22 mouse cellular contexts compared by ENCODE assay signal in the genomic region with DNA sequence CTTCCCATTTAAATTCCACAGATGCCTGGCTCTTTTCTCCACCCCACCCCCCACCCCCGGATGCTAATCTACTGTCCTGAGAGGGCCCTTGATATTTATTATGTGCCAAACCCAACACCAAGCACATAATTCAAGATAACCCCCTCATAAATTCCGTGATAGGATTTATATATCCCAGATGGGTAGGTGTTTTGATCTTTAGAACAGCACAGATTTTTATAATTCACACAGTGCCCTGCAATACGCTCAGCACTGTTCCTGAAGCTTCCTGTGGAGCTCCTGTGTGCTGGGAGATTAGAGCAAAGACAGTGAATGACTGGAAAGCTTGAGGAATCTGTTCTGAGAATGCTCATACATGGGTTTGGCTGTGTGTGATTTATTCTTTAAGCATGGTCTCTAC.
DNase-seq lines count a peak whose midpoint lies in the region; ATAC-seq and TF ChIP-seq lines count a peak whose summit lies in the region.
"Had no signal": no experiment of that assay in that cellular context is flagged by ENCODE, and none has a peak within 500 bp of the region (broad histone marks: within the 10 kb centered on the region; RNA-seq: fewer than 3 reads in every experiment).

No protein-coding gene starts in this region.

- 0 out of 2 replicates have a peak overlapping the region, but pooled peaks have one; percentile 2 for H3K27ac ChIP-seq in intestine, embryonic 14.5 days (ENCODE audit: low read depth)
- H3K27ac ChIP-seq in intestine, embryonic 16.5 days (ENCODE audit: low read length), result no peak overlapping the region
- 0 out of 2 replicates have a peak overlapping the region, but pooled peaks have one; percentile 36 for H3K27ac ChIP-seq in embryonic facial prominence, embryonic 12.5 days
- peak overlapping the region; percentile 76; the same call in 1 of the 2 replicates for H3K27ac ChIP-seq in limb, embryonic 12.5 days
- H3K27ac ChIP-seq in forebrain, embryonic 13.5 days, result no peak overlapping the region
- H3K27ac ChIP-seq in cerebellum, adult 2 months (ENCODE audit: insufficient read depth, low read length), result no peak overlapping the region
- H3K27ac ChIP-seq: gastrocnemius, adult 2 months; hindbrain, embryonic 10.5 days; midbrain, embryonic 12.5 days; stomach, postnatal 0 days had no signal

- no peaks in the 10 kb centered on the region for H3K9me3 ChIP-seq in intestine, embryonic 14.5 days (ENCODE audit: control insufficient read depth, low read length)
- no peaks in the 10 kb centered on the region for H3K9me3 ChIP-seq in intestine, embryonic 16.5 days (ENCODE audit: control insufficient read depth, low read length)
- H3K9me3 ChIP-seq in embryonic facial prominence, embryonic 12.5 days, result no peaks in the 10 kb centered on the region
- no peaks in the 10 kb centered on the region for H3K9me3 ChIP-seq in limb, embryonic 12.5 days
- no peaks in the 10 kb centered on the region for H3K9me3 ChIP-seq in forebrain, embryonic 13.5 days (replicated peaks)
- H3K9me3 ChIP-seq: midbrain, embryonic 12.5 days had no signal

- H3K4me1 ChIP-seq in intestine, embryonic 14.5 days (replicated peaks; ENCODE audit: control insufficient read depth, insufficient read depth, low read length), result peaks cover 13% of the 10 kb centered on the region; the same call in 1 of the 2 replicates
- H3K4me1 ChIP-seq in intestine, embryonic 16.5 days (ENCODE audit: control insufficient read depth, insufficient read depth, low read length), result peaks cover 5% of the 10 kb centered on the region; the same call in 1 of the 2 replicates
- H3K4me1 ChIP-seq in embryonic facial prominence, embryonic 12.5 days, result peaks cover 24% of the 10 kb centered on the region
- peaks cover 36% of the 10 kb centered on the region for H3K4me1 ChIP-seq in limb, embryonic 12.5 days (replicated peaks)
- H3K4me1 ChIP-seq in forebrain, embryonic 13.5 days, result no peaks in the 10 kb centered on the region
- H3K4me1 ChIP-seq in cerebellum, adult 2 months (ENCODE audit: control insufficient read depth, insufficient read depth, low read length), result no peaks in the 10 kb centered on the region
- H3K4me1 ChIP-seq: hindbrain, embryonic 10.5 days; midbrain, embryonic 12.5 days had no signal

- no peak for TF ChIP-seq CTCF in cerebellum, adult 2 months (IDR thresholded peaks at IDR 0.05; ENCODE audit: borderline replicate concordance, insufficient read depth, low read depth, low read length)

- no peaks in the 10 kb centered on the region for H3K36me3 ChIP-seq in intestine, embryonic 14.5 days (ENCODE audit: control insufficient read depth, insufficient read depth, low read length)
- H3K36me3 ChIP-seq in intestine, embryonic 16.5 days (ENCODE audit: control insufficient read depth, insufficient read depth, low read length), result no peaks in the 10 kb centered on the region
- no peaks in the 10 kb centered on the region for H3K36me3 ChIP-seq in embryonic facial prominence, embryonic 12.5 days
- H3K36me3 ChIP-seq in limb, embryonic 12.5 days, result no peaks in the 10 kb centered on the region
- H3K36me3 ChIP-seq in forebrain, embryonic 13.5 days (ENCODE audit: poor library complexity, severe bottlenecking), result no peaks in the 10 kb centered on the region
- H3K36me3 ChIP-seq: G1E; hindbrain, embryonic 10.5 days; midbrain, embryonic 12.5 days had no signal

- no peak overlapping the region for H3K4me3 ChIP-seq in intestine, embryonic 14.5 days (ENCODE audit: low read depth, low read length)
- H3K4me3 ChIP-seq in intestine, embryonic 16.5 days (ENCODE audit: low read length), result no peak overlapping the region
- no peak overlapping the region for H3K4me3 ChIP-seq in embryonic facial prominence, embryonic 12.5 days
- H3K4me3 ChIP-seq in limb, embryonic 12.5 days (replicated peaks), result no peak overlapping the region
- no peak overlapping the region for H3K4me3 ChIP-seq in forebrain, embryonic 13.5 days
- H3K4me3 ChIP-seq in cerebellum, adult 2 months (replicated peaks; ENCODE audit: insufficient read depth, low read depth, low read length), result no peak overlapping the region
- H3K4me3 ChIP-seq: gastrocnemius, adult 2 months; hindbrain, embryonic 10.5 days; midbrain, embryonic 12.5 days had no signal

- 15% methylated on average over 3 of the region's 3 CpGs for WGBS in intestine, embryonic 14.5 days
- 38% methylated on average over 3 of the region's 3 CpGs for WGBS in intestine, embryonic 16.5 days
- WGBS in embryonic facial prominence, embryonic 12.5 days, result 35% methylated on average over 3 of the region's 3 CpGs
- 10% methylated on average over 3 of the region's 3 CpGs for WGBS in limb, embryonic 12.5 days
- WGBS in forebrain, embryonic 13.5 days, result 53% methylated on average over 3 of the region's 3 CpGs
- 61% methylated on average over 3 of the region's 3 CpGs for WGBS in cerebellum, adult 2 months

- no peak overlapping the region for H3K9ac ChIP-seq in intestine, embryonic 14.5 days (ENCODE audit: low read length)
- H3K9ac ChIP-seq in intestine, embryonic 16.5 days (ENCODE audit: low read depth, low read length), result no peak overlapping the region
- H3K9ac ChIP-seq in embryonic facial prominence, embryonic 12.5 days, result no peak overlapping the region
- no peak overlapping the region for H3K9ac ChIP-seq in limb, embryonic 12.5 days (replicated peaks)
- H3K9ac ChIP-seq in forebrain, embryonic 13.5 days, result no peak overlapping the region
- H3K9ac ChIP-seq: midbrain, embryonic 12.5 days had no signal

- no peak for DNase-seq in intestine, embryonic 14.5 days (ENCODE audit: low spot score)
- no peak for DNase-seq in T-cell, adult 2 months (ENCODE audit: low spot score)
- no peak for DNase-seq in cerebellum, adult 2 months
- DNase-seq: adrenal gland, adult 8-10 months; B cell, adult 2 months; cerebellum, adult 18-20 months; cerebellum, postnatal 25 days; gastrocnemius, adult 2 months; kidney, adult 8-10 months; kidney, postnatal 14 days; thymus, adult 2 months had no signal

- ATAC-seq in intestine, embryonic 14.5 days (replicated peaks; ENCODE audit: low FRiP score, low TSS enrichment, low read depth), result no peak
- ATAC-seq in intestine, embryonic 16.5 days, result no peak
- ATAC-seq in embryonic facial prominence, embryonic 12.5 days (ENCODE audit: insufficient number of reproducible peaks, insufficient read depth, low FRiP score, low TSS enrichment), result no peak
- ATAC-seq in limb, embryonic 12.5 days (ENCODE audit: insufficient number of reproducible peaks, insufficient read depth, low FRiP score, low TSS enrichment, low read depth), result peak; percentile 37; the same call in 1 of the 2 replicates
- no peak for ATAC-seq in forebrain, embryonic 13.5 days
- ATAC-seq: activated CD4-positive, CD25-positive, alpha-beta regulatory T cell, adult 4 months; forebrain, embryonic 14.5 days had no signal

- no peaks in the 10 kb centered on the region for H3K27me3 ChIP-seq in intestine, embryonic 14.5 days (replicated peaks; ENCODE audit: control insufficient read depth, insufficient read depth, low read length)
- H3K27me3 ChIP-seq in intestine, embryonic 16.5 days (replicated peaks; ENCODE audit: control insufficient read depth, insufficient read depth, low read length), result no peaks in the 10 kb centered on the region
- no peaks in the 10 kb centered on the region for H3K27me3 ChIP-seq in embryonic facial prominence, embryonic 12.5 days
- no peaks in the 10 kb centered on the region for H3K27me3 ChIP-seq in limb, embryonic 12.5 days
- H3K27me3 ChIP-seq in forebrain, embryonic 13.5 days, result no peaks in the 10 kb centered on the region
- no peaks in the 10 kb centered on the region for H3K27me3 ChIP-seq in cerebellum, adult 2 months (ENCODE audit: control insufficient read depth, insufficient read depth, low read length)
- H3K27me3 ChIP-seq: CH12.LX; midbrain, embryonic 12.5 days had no signal

- no peak overlapping the region for H3K4me2 ChIP-seq in intestine, embryonic 14.5 days (ENCODE audit: low read length)
- no peak overlapping the region for H3K4me2 ChIP-seq in intestine, embryonic 16.5 days (ENCODE audit: low read depth, low read length)
- no peak overlapping the region; the same call in 1 of the 2 replicates for H3K4me2 ChIP-seq in embryonic facial prominence, embryonic 12.5 days (replicated peaks)
- no peak overlapping the region for H3K4me2 ChIP-seq in limb, embryonic 12.5 days
- no peak overlapping the region for H3K4me2 ChIP-seq in forebrain, embryonic 13.5 days
- H3K4me2 ChIP-seq: midbrain, embryonic 12.5 days had no signal

- no peak for TF ChIP-seq POLR2A in cerebellum, adult 2 months (IDR thresholded peaks at IDR 0.05; ENCODE audit: borderline replicate concordance, insufficient read depth, low read length)

Comparison
In these comparisons a context has a peak if more than half of its experiments do, and no peak if none do; other contexts are left out.
1. H3K27ac ChIP-seq: peak in intestine, embryonic 14.5 days (single experiment), embryonic facial prominence, embryonic 12.5 days (single experiment) and limb, embryonic 12.5 days (single experiment); none in intestine, embryonic 16.5 days (single experiment), forebrain, embryonic 13.5 days (single experiment) and cerebellum, adult 2 months (single experiment).